Mouse (Mus musculus) ES-Bruce4 (cell line): ENCODE data around the gene Zfp398. TPM values are rescaled to one million over a fixed set of nuclear protein-coding genes. Genes with fewer than 3 reads are reported as not detected.
A peak's percentile ranks its signal among the peaks of the same experiment; 100 is the strongest.

ENCODE experiments used
- H3K27ac ChIP-seq: 2 replicates; pipeline ENCODE4 v1.5.1; 2012; ENCODE audit warnings: low read length, inconsistent platforms; ENCODE audit not compliant: insufficient read depth
- H3K27me3 ChIP-seq: 2 replicates; pipeline ENCODE4 v1.6.1; 2012; ENCODE audit warnings: mild to moderate bottlenecking, low read length, inconsistent platforms; ENCODE audit not compliant: control insufficient read depth, poor library complexity, insufficient read depth, severe bottlenecking
- H3K36me3 ChIP-seq: 2 replicates; pipeline ENCODE4 v1.6.1; 2012; ENCODE audit warnings: inconsistent platforms, mild to moderate bottlenecking, low read length, moderate library complexity; ENCODE audit not compliant: control insufficient read depth, poor library complexity, insufficient read depth, severe bottlenecking
- H3K4me1 ChIP-seq: one replicate; pipeline ENCODE4 v1.8.1; 2011; ENCODE audit warnings: low read length; ENCODE audit not compliant: control insufficient read depth, insufficient read depth
- H3K4me3 ChIP-seq: 2 replicates; pipeline ENCODE4 v1.5.1; 2011; ENCODE audit warnings: low read depth, mild to moderate bottlenecking, low read length
- H3K9ac ChIP-seq: 2 replicates; pipeline ENCODE4 v1.6.1; 2012; ENCODE audit warnings: low read depth, mild to moderate bottlenecking, inconsistent platforms; ENCODE audit not compliant: poor library complexity, severe bottlenecking
- H3K9me3 ChIP-seq: replicated peaks from 2 replicates; pipeline ENCODE4 v1.6.1; 2012; ENCODE audit warnings: mild to moderate bottlenecking, low read length, inconsistent platforms; ENCODE audit not compliant: control insufficient read depth, poor library complexity, insufficient read depth, severe bottlenecking
- CTCF ChIP-seq: IDR thresholded peaks from one replicate; pipeline ENCODE4 v1.8.1; 2011; ENCODE audit warnings: low read depth, low read length
- EP300 ChIP-seq: IDR thresholded peaks from 2 replicates; pipeline ENCODE4 v1.6.1; 2011; ENCODE audit warnings: low read depth, low read length; ENCODE audit not compliant: insufficient read depth
- POLR2A ChIP-seq: IDR thresholded peaks from one replicate; pipeline ENCODE4 v1.8.1; 2011; ENCODE audit warnings: low read length; ENCODE audit not compliant: insufficient read depth
- polyA plus RNA-seq: library from polyadenylated mRNA; stranded (reverse); fragments of >200 nt; gene quantifications from 2 replicates; pipeline ENCODE4 v1.2.4, GENCODE M21; 2011; ENCODE audit warnings: low read depth; ENCODE audit not compliant: missing spikeins, insufficient read depth, insufficient read length

Gene Zfp398
- polyA plus RNA-seq, 1 experiment, result 3.0 TPM

DNA sequence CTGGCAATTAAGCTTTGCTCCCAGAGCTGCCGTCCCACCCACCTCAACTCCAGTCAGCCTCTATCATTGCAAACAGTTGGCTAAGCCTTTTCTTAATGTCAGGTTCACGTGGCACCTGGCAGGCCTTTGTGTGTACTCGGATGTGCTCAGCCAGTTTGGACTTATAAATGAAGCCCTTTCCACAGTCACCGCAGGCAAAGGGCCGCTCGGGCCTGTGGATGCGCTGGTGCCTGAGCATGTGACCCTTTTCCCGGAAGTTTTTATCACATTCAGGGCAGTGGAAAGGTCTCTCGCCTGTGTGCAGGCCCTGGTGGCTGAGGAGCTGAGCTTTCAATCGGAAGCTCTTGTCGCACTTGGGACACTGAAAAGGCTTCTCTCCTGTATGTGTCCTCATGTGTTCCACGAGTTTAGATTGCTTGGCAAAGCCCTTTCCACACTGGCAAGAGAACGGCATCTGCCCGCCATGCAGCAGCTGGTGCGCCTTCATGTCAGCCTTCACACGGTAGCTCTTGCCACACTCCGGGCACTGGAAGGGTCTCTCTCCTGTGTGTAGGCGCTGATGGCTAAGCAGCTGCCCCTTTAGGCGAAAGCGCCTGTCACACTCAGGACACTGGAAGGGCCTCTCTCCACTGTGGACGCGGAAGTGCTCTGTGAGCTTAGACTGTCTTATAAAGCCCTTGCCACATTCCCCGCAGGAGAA is 15.7 kb upstream of the Zfp398 start:
- Histone ChIP-seq H3K27me3 (no peaks in the 10 kb centered on the region), H3K36me3 (no peaks in the 10 kb centered on the region), H3K9me3 (no peaks in the 10 kb centered on the region), H3K9ac (peak overlapping the region; percentile 17), H3K27ac (no peak overlapping the region), H3K4me3 (peak overlapping the region; percentile 30), H3K4me1 (peaks cover under 1% of the 10 kb centered on the region)
- TF ChIP-seq EP300 (no peak), CTCF (no peak), POLR2A (no peak)

DNA sequence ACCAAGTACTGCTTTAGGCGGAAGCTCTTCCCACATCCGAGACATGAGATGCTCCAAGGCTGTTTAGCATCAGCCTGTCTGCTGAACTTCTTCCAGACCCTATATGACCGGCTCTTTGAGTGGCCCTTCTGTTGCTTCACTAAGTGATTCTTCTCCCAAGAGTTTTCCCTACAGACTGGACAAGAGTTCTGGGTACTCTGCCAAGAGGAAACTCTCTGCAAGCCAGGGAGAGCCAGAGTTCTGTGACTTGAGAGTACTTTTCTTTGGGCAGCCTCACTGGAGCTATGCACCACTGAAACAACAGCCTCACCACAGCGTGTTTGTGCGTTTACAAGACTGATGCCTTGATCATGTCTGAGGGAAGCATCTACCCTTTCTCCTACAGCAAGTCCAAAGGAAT is 14.2 kb upstream of the Zfp398 start:
- Histone ChIP-seq H3K9me3 (no peaks in the 10 kb centered on the region), H3K4me3 (no peak overlapping the region), H3K27ac (no peak overlapping the region), H3K4me1 (peaks cover 2% of the 10 kb centered on the region), H3K36me3 (no peaks in the 10 kb centered on the region), H3K27me3 (no peaks in the 10 kb centered on the region), H3K9ac (no peak overlapping the region)
- TF ChIP-seq CTCF, result no peak
- no peak for TF ChIP-seq POLR2A

DNA sequence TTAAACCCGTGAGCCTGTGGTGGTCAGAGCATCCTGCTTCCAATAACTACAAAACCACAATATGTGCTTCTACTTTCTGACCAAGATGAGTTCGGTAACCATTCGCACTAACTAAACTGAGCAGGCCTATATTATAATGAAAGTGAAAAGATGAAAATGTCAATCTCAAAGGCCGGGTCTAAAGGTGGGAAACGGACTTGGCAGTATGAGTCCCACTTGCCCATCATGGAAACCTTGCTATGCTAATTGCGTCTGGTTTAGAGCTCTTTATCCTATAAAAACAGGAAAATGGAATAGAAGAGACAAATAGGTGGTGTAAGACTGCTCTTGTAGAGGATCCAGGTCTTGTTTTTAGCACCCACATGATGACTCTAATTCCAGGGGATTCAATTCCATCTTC is 13.7 kb upstream of the Zfp398 start:
- H3K4me1 ChIP-seq, result peaks cover 2% of the 10 kb centered on the region
- no peak overlapping the region for H3K9ac ChIP-seq
- TF ChIP-seq CTCF, result no peak
- no peak for TF ChIP-seq EP300
- no peak for TF ChIP-seq POLR2A
- H3K27me3 ChIP-seq, result no peaks in the 10 kb centered on the region
- no peak overlapping the region for H3K27ac ChIP-seq
- H3K9me3 ChIP-seq, result no peaks in the 10 kb centered on the region
- H3K4me3 ChIP-seq, result no peak overlapping the region
- H3K36me3 ChIP-seq, result no peaks in the 10 kb centered on the region

DNA sequence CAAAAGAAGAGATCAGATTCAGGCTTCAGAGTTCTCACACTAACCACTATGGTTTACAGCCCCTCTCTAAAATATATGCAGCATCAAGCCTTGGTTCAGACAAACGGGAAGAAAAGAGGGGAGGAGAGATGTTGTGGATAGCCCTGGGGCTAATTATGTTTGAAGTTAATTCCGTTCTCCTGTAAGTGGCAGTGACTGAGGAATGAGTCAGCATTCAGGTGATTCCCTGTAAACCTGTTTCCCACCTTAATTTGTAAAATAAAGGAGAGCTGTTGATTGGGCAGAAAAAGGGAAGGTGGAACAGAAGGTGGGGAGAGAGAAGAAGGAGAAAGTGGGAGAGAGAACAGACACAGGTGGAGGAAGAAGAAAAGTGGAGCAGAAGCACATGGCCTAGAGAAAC is 11.2 kb upstream of the Zfp398 start:
- Histone ChIP-seq H3K27me3 (no peaks in the 10 kb centered on the region), H3K27ac (peak overlapping the region; percentile 76), H3K4me1 (peaks cover 2% of the 10 kb centered on the region), H3K36me3 (no peaks in the 10 kb centered on the region), H3K9ac (no peak overlapping the region), H3K4me3 (no peak overlapping the region), H3K9me3 (no peaks in the 10 kb centered on the region)
- TF ChIP-seq EP300 (no peak), POLR2A (no peak), CTCF (no peak)

DNA sequence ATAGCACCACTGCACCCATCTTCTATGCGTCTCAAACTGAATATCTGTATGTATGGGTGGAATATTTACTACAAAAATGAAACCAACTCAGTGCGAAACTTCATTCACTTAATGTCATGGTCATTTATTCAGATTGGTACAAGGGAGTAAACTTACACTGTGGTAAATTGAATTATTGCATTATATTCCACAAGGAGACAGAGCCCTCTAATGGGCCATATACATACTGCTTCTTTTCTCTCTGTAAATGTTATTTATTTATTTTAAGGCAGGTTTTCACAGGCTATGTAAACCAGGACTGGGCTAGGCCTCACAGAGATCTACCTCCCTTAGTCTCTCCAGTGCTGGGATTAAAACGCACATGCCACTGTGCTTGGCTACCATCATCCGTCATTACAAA is 8.0 kb upstream of the Zfp398 start:
- no peaks in the 10 kb centered on the region for H3K36me3 ChIP-seq
- TF ChIP-seq EP300, result no peak
- TF ChIP-seq CTCF, result no peak
- TF ChIP-seq POLR2A, result no peak
- H3K4me3 ChIP-seq, result no peak overlapping the region
- no peak overlapping the region for H3K27ac ChIP-seq
- H3K9ac ChIP-seq, result no peak overlapping the region
- no peaks in the 10 kb centered on the region for H3K27me3 ChIP-seq
- peaks cover 2% of the 10 kb centered on the region for H3K4me1 ChIP-seq
- no peaks in the 10 kb centered on the region for H3K9me3 ChIP-seq

DNA sequence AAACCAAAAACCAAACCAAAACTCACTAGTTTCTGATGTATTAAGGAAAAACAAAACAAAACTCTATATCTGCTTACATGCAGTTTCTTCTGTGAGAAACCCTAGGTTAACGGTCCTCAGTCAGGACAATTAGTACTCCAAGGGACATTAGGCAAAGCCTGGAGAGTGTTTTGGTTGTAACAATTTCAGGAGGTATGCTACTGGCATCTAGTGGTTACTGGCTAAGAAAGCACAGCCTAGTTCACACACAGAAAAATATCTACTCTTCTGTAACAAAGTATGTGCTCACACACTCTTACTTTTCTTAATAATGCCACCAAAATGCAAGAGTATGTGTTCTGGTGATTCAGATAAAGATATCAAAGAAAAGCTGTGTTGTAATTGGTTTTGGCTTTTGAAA is 6.5 kb upstream of the Zfp398 start:
- Histone ChIP-seq H3K9me3 (no peaks in the 10 kb centered on the region), H3K36me3 (no peaks in the 10 kb centered on the region), H3K4me1 (peaks cover 2% of the 10 kb centered on the region), H3K27me3 (no peaks in the 10 kb centered on the region), H3K4me3 (no peak overlapping the region), H3K9ac (no peak overlapping the region), H3K27ac (no peak overlapping the region)
- TF ChIP-seq EP300, result no peak
- no peak for TF ChIP-seq POLR2A
- no peak for TF ChIP-seq CTCF
